Mouse (Mus musculus) CD4-positive naive resting alpha-beta T cell, adult 76 days (primary cell): ENCODE data around the gene Dffa. TPM values are rescaled to one million over a fixed set of nuclear protein-coding genes. Genes with fewer than 3 reads are reported as not detected.

ENCODE experiments used
- total RNA-seq: library from RNA; stranded (reverse); gene quantifications from one replicate; pipeline ENCODE4 v1.2.4, GENCODE M21; 2023

Dffa gene
- total RNA-seq = 24.6 TPM

GRCm38 (mm10) chr4:149103875-149104561 is at the start of gene Dffa:
Gene Dffa, plus strand, starts transcription at chr4:149104146.

GRCm38 (mm10) chr4:149099369-149100017 is 4.5 kb upstream of the Dffa start, which contains the start of gene Pex14:
Gene Pex14, minus strand, starts transcription at chr4:149099876.

GRCm38 (mm10) chr4:149126663-149127062 is 22.7 kb downstream of the Dffa start, which contains the start of gene Cort:
Gene Cort, minus strand, starts transcription at chr4:149126763.

GRCm38 (mm10) chr4:149136982-149137770 is 33.2 kb downstream of the Dffa start, which contains the start of gene Cenps:
Gene Cenps, minus strand, starts transcription at chr4:149137629.

GRCm38 (mm10) chr4:149166215-149166946 is 62.4 kb downstream of the Dffa start, which contains the start of gene Pgd:
Gene Pgd, minus strand, starts transcription at chr4:149166771.

Other genes with a start within 250 kb of the Dffa start
- gene Pex14, start 4.3 kb upstream of the Dffa start, total RNA-seq = 28.9 TPM
- not detected for gene Cort, start 22.6 kb downstream of the Dffa start, total RNA-seq
- gene Cenps, start 33.5 kb downstream of the Dffa start, total RNA-seq = 5.7 TPM
- gene Pgd, start 62.6 kb downstream of the Dffa start, total RNA-seq = 49.3 TPM
- gene Kif1b, start 203.5 kb downstream of the Dffa start, total RNA-seq = 85.6 TPM